ENCODE assay signal across 13 mouse cellular contexts in genomic region chr4:154503260-154503829, GRCm38 (mm10).
DNase-seq lines count a peak whose midpoint lies in the region; ATAC-seq and TF ChIP-seq lines count a peak whose summit lies in the region.
"Had no signal": no experiment of that assay in that cellular context is flagged by ENCODE, and none has a peak within 500 bp of the region (broad histone marks: within the 10 kb centered on the region; RNA-seq: fewer than 3 reads in every experiment).

No protein-coding gene starts in this region.

- H3K4me3 ChIP-seq in heart, embryonic 10.5 days = no peak overlapping the region; the same call in 1 of the 2 replicates
- no peak overlapping the region for H3K4me3 ChIP-seq in hindbrain, postnatal 0 days (ENCODE audit: low read length)
- H3K4me3 ChIP-seq in stomach, postnatal 0 days (ENCODE audit: low read depth, low read length) = no peak overlapping the region
- H3K4me3 ChIP-seq: embryonic facial prominence, embryonic 15.5 days had no signal

- intact Hi-C loops in heart, postnatal 10 days (cut with DNase I) = no loop called here

- no peak overlapping the region for H3K9ac ChIP-seq in hindbrain, postnatal 0 days (replicated peaks; ENCODE audit: low read length)
- no peak overlapping the region for H3K9ac ChIP-seq in stomach, postnatal 0 days (ENCODE audit: low read length)
- H3K9ac ChIP-seq: embryonic facial prominence, embryonic 15.5 days had no signal

- no peaks in the 10 kb centered on the region for H3K36me3 ChIP-seq in heart, embryonic 10.5 days
- no peaks in the 10 kb centered on the region for H3K36me3 ChIP-seq in hindbrain, postnatal 0 days (ENCODE audit: insufficient read depth, low read length)
- no peaks in the 10 kb centered on the region for H3K36me3 ChIP-seq in stomach, postnatal 0 days (ENCODE audit: control insufficient read depth, insufficient read depth, low read length)
- H3K36me3 ChIP-seq: embryonic facial prominence, embryonic 15.5 days had no signal

- WGBS in heart, embryonic 10.5 days = 69% methylated on average over 21 of the region's 21 CpGs
- WGBS in hindbrain, postnatal 0 days = 22% methylated on average over 21 of the region's 21 CpGs
- 38% methylated on average over 21 of the region's 21 CpGs for WGBS in stomach, postnatal 0 days

- H3K9me3 ChIP-seq in heart, embryonic 10.5 days = no peaks in the 10 kb centered on the region
- no peaks in the 10 kb centered on the region for H3K9me3 ChIP-seq in hindbrain, postnatal 0 days (ENCODE audit: low read length)
- no peaks in the 10 kb centered on the region for H3K9me3 ChIP-seq in stomach, postnatal 0 days (ENCODE audit: control insufficient read depth, low read length)
- H3K9me3 ChIP-seq: embryonic facial prominence, embryonic 15.5 days had no signal

- H3K27ac ChIP-seq in heart, embryonic 10.5 days = peak overlapping the region; percentile 62; the same call in 1 of the 2 replicates
- H3K27ac ChIP-seq in hindbrain, postnatal 0 days = no peak overlapping the region
- H3K27ac ChIP-seq in stomach, postnatal 0 days (replicated peaks) = 0 out of 2 replicates have a peak overlapping the region, but pooled peaks have one; percentile 31

- peaks cover 88% of the 10 kb centered on the region for H3K4me1 ChIP-seq in heart, embryonic 10.5 days
- peaks cover 35% of the 10 kb centered on the region for H3K4me1 ChIP-seq in hindbrain, postnatal 0 days (ENCODE audit: insufficient read depth, low read length)
- H3K4me1 ChIP-seq in stomach, postnatal 0 days (replicated peaks; ENCODE audit: control insufficient read depth, insufficient read depth) = peaks cover 6% of the 10 kb centered on the region

- peak overlapping the region; percentile 13; the same call in 1 of the 2 replicates for H3K4me2 ChIP-seq in hindbrain, postnatal 0 days (ENCODE audit: low read depth, low read length)
- H3K4me2 ChIP-seq in stomach, postnatal 0 days (replicated peaks; ENCODE audit: low read depth) = no peak overlapping the region
- H3K4me2 ChIP-seq: embryonic facial prominence, embryonic 15.5 days; liver, embryonic 11.5 days had no signal

- TF ChIP-seq EP300 in stomach, postnatal 0 days (optimal IDR thresholded peaks at IDR 0.05) = no peak

- no peak for TF ChIP-seq CTCF in hindbrain, postnatal 0 days (IDR thresholded peaks at IDR 0.05; ENCODE audit: low read depth)
- TF ChIP-seq CTCF in stomach, postnatal 0 days (IDR thresholded peaks at IDR 0.05; ENCODE audit: low read depth) = no peak

- H3K27me3 ChIP-seq in heart, embryonic 10.5 days (ENCODE audit: insufficient read depth, poor library complexity, severe bottlenecking) = peaks cover 81% of the 10 kb centered on the region
- peaks cover 22% of the 10 kb centered on the region; the same call in 1 of the 2 replicates for H3K27me3 ChIP-seq in hindbrain, postnatal 0 days (ENCODE audit: insufficient read depth, low read length)
- H3K27me3 ChIP-seq in stomach, postnatal 0 days (ENCODE audit: control insufficient read depth, insufficient read depth, low read length) = no peaks in the 10 kb centered on the region

- ATAC-seq in hindbrain, postnatal 0 days = peak; percentile 25; the same call in 1 of the 2 replicates
- ATAC-seq in stomach, postnatal 0 days (ENCODE audit: low FRiP score, low TSS enrichment) = no peak

- DNase-seq in heart, embryonic 10.5 days (ENCODE audit: low spot score) = no peak
- DNase-seq in heart, postnatal 10 days = no peak
- peak; percentile 44 for DNase-seq in right cerebral cortex, postnatal 4 days
- no peak for DNase-seq in right cerebral cortex, postnatal 25 days
- peak; percentile 73 for DNase-seq in hindbrain, postnatal 0 days (ENCODE audit: low spot score)
- DNase-seq in stomach, postnatal 0 days (ENCODE audit: low spot score) = no peak
- DNase-seq in adrenal gland, adult 2 months = no peak
- DNase-seq in cerebellum, adult 18-20 months = no peak
- DNase-seq: gastrocnemius, postnatal 36 days; kidney, adult 2 months; thymus, postnatal 4 days had no signal

Comparison
In these comparisons a context has a peak if more than half of its experiments do, and no peak if none do; other contexts are left out.
1. DNase-seq: peak in right cerebral cortex, postnatal 4 days (single experiment) and hindbrain, postnatal 0 days (single experiment); none in heart, embryonic 10.5 days (single experiment), heart, postnatal 10 days (0 of 2), right cerebral cortex, postnatal 25 days (single experiment), stomach, postnatal 0 days (single experiment), adrenal gland, adult 2 months (single experiment) and cerebellum, adult 18-20 months (0 of 2).